ENCODE assay signal across 35 mouse cellular contexts in the genomic region with DNA sequence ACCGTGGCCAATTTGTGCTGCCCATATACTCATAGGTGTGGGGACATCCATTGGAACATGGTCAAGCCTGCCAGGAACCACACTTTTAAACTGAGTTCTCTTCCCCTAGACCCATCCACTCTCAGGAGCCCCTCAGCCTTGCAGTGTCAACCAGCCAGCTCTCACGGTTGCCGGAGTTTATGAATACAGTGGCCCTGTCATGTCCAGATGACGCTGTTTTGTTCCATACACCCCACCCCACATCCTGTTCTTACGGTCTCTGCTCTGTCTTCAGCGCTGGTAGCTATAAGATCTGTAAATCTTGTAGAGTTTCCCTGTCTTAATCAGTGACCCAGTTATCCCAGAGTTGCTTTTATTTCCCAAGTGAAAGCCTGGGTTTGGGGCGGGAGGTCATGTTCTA. TPM values are rescaled to one million over a fixed set of nuclear protein-coding genes. Genes with fewer than 3 reads are reported as not detected.
"Had no signal": no experiment of that assay in that cellular context is flagged by ENCODE, and none has a peak within 500 bp of the region (broad histone marks: within the 10 kb centered on the region; RNA-seq: fewer than 3 reads in every experiment).

No protein-coding gene starts in this region.

- H3K4me3 ChIP-seq: limb, embryonic 10.5 days; limb, embryonic 12.5 days; limb, embryonic 13.5 days; limb, embryonic 15.5 days; liver, embryonic 12.5 days; liver, embryonic 13.5 days; liver, embryonic 15.5 days; lung, embryonic 15.5 days; megakaryocyte, embryonic 14.5 days; midbrain, embryonic 12.5 days; midbrain, embryonic 13.5 days; midbrain, embryonic 15.5 days; myocyte; neural tube, embryonic 12.5 days had no signal

- H3K9me3 ChIP-seq: limb, embryonic 10.5 days; limb, embryonic 12.5 days; limb, embryonic 13.5 days; limb, embryonic 15.5 days; liver, embryonic 12.5 days; liver, embryonic 13.5 days; liver, embryonic 15.5 days; lung, embryonic 15.5 days; megakaryocyte, embryonic 14.5 days; midbrain, embryonic 12.5 days; midbrain, embryonic 13.5 days; midbrain, embryonic 15.5 days; neural tube, embryonic 12.5 days had no signal

- H3K9ac ChIP-seq: limb, embryonic 12.5 days; limb, embryonic 13.5 days; limb, embryonic 15.5 days; liver, embryonic 12.5 days; liver, embryonic 13.5 days; liver, embryonic 14.5 days; liver, embryonic 15.5 days; liver, postnatal 0 days; lung, embryonic 14.5 days; lung, embryonic 15.5 days; midbrain, embryonic 12.5 days; midbrain, embryonic 13.5 days; midbrain, embryonic 15.5 days; neural tube, embryonic 12.5 days had no signal

- H3K36me3 ChIP-seq: liver, embryonic 12.5 days; liver, embryonic 13.5 days; liver, embryonic 15.5 days; midbrain, embryonic 15.5 days had no signal

- H3K27ac ChIP-seq: limb, embryonic 10.5 days; limb, embryonic 12.5 days; limb, embryonic 13.5 days; limb, embryonic 15.5 days; liver, embryonic 12.5 days; liver, embryonic 13.5 days; liver, embryonic 14.5 days; liver, embryonic 15.5 days; lung, embryonic 15.5 days; macrophage; midbrain, embryonic 12.5 days; midbrain, embryonic 13.5 days; midbrain, embryonic 15.5 days; neural tube, embryonic 12.5 days had no signal

- H3K4me1 ChIP-seq: limb, embryonic 10.5 days; limb, embryonic 12.5 days; limb, embryonic 13.5 days; limb, embryonic 15.5 days; liver, embryonic 12.5 days; liver, embryonic 13.5 days; liver, embryonic 15.5 days; lung, embryonic 15.5 days; megakaryocyte, embryonic 14.5 days; midbrain, embryonic 12.5 days; midbrain, embryonic 13.5 days; midbrain, embryonic 15.5 days; neural tube, embryonic 12.5 days had no signal

- H3K27me3 ChIP-seq: limb, embryonic 12.5 days; limb, embryonic 13.5 days; limb, embryonic 15.5 days; liver, embryonic 12.5 days; liver, embryonic 13.5 days; liver, embryonic 15.5 days; lung, embryonic 15.5 days; midbrain, embryonic 13.5 days; midbrain, embryonic 15.5 days; neural tube, embryonic 12.5 days had no signal

- H3K4me2 ChIP-seq: limb, embryonic 12.5 days; limb, embryonic 13.5 days; limb, embryonic 15.5 days; liver, embryonic 11.5 days; liver, embryonic 12.5 days; liver, embryonic 13.5 days; liver, embryonic 15.5 days; lung, embryonic 14.5 days; lung, embryonic 15.5 days; midbrain, embryonic 11.5 days; midbrain, embryonic 12.5 days; midbrain, embryonic 13.5 days; midbrain, embryonic 15.5 days; neural tube, embryonic 12.5 days had no signal

- ATAC-seq: liver, embryonic 12.5 days; liver, postnatal 0 days; lung, postnatal 0 days; midbrain, embryonic 13.5 days; midbrain, embryonic 15.5 days; midbrain, embryonic 16.5 days had no signal

- DNase-seq: left cerebral cortex, postnatal 4 days; liver; liver, embryonic 13.5 days; liver, postnatal 0 days; lung, adult 18-20 months; lung, adult 2 months; lung, embryonic 14.5 days; lung, postnatal 10 days; lung, postnatal 14 days; lung, postnatal 36 days; lung, postnatal 4 days; midbrain, embryonic 14.5 days had no signal

RNA-seq across cellular contexts. Expression of gene Rassf10, which starts 52.1 kb away (rescaled TPM):
- total RNA-seq: megakaryocyte, adult 5-6 weeks; megakaryocyte-erythroid progenitor cell, adult 5-6 weeks; monocyte, adult 5-6 weeks had no signal
- polyA plus RNA-seq: liver, embryonic 16.5 days; macrophage; myocyte had no signal
